Mouse (Mus musculus) forebrain, embryonic 16.5 days (tissue): ENCODE results near the gene Noc3l. TPM values are rescaled to one million over a fixed set of nuclear protein-coding genes. Genes with fewer than 3 reads are reported as not detected.

Experiments
- ATAC-seq: fragments of 200-750 bp; cut with Nextera tagmentation; 2 replicates; pipeline ENCODE4 v1.8.0; 2017; ENCODE audit warnings: mild to moderate bottlenecking, moderate library complexity
- H3K27ac ChIP-seq: fragments of 300-500 bp; sonication (generic); 2 replicates; pipeline ENCODE4 v1.5.1; 2014; ENCODE audit warnings: low read length, control low read depth
- H3K27me3 ChIP-seq: fragments of 300-500 bp; sonication (generic); replicated peaks from 2 replicates; pipeline ENCODE4 v1.6.1; 2014; ENCODE audit warnings: low read length; ENCODE audit not compliant: control insufficient read depth, insufficient read depth
- H3K36me3 ChIP-seq: fragments of 300-500 bp; sonication (generic); 2 replicates; pipeline ENCODE4 v1.6.1; 2014; ENCODE audit not compliant: control insufficient read depth, insufficient read depth
- H3K4me1 ChIP-seq: fragments of 300-500 bp; sonication (generic); replicated peaks from 2 replicates; pipeline ENCODE4 v1.6.1; 2014; ENCODE audit warnings: low read length; ENCODE audit not compliant: control insufficient read depth, insufficient read depth
- H3K4me2 ChIP-seq: fragments of 300-500 bp; sonication (generic); 2 replicates; pipeline ENCODE4 v1.6.1; 2014; ENCODE audit warnings: mild to moderate bottlenecking, low read length, control low read depth
- H3K4me3 ChIP-seq: fragments of 300-500 bp; sonication (generic); replicated peaks from 2 replicates; pipeline ENCODE4 v1.5.1; 2014; ENCODE audit warnings: mild to moderate bottlenecking, low read length, control low read depth
- H3K9ac ChIP-seq: fragments of 300-500 bp; sonication (generic); replicated peaks from 2 replicates; pipeline ENCODE4 v1.6.1; 2014; ENCODE audit warnings: low read depth, low read length, control low read depth
- H3K9me3 ChIP-seq: fragments of 300-500 bp; sonication (generic); 2 replicates; pipeline ENCODE4 v1.6.1; 2016; ENCODE audit warnings: low read length; ENCODE audit not compliant: control insufficient read depth
- WGBS: fragments of 180-500 bp; shearing (Covaris S2); extraction: QIAGEN DNeasy Blood & Tissue Kit; methylation state at CpG from one replicate; pipeline ENCODE4 v1.1.7; 2014; 5-methylcytosine and 5-hydroxymethylcytosine counted together
- polyA plus RNA-seq: library from polyadenylated mRNA; unstranded; fragments of >200 nt; fragmentation: Nextera tagmentation; extraction: Ambion mirVana; gene quantifications from 2 replicates; pipeline ENCODE4 v1.2.1, GENCODE M21; 2015

Noc3l gene
- polyA plus RNA-seq: 6.6 and 6.8 TPM in 2 replicates

DNA sequence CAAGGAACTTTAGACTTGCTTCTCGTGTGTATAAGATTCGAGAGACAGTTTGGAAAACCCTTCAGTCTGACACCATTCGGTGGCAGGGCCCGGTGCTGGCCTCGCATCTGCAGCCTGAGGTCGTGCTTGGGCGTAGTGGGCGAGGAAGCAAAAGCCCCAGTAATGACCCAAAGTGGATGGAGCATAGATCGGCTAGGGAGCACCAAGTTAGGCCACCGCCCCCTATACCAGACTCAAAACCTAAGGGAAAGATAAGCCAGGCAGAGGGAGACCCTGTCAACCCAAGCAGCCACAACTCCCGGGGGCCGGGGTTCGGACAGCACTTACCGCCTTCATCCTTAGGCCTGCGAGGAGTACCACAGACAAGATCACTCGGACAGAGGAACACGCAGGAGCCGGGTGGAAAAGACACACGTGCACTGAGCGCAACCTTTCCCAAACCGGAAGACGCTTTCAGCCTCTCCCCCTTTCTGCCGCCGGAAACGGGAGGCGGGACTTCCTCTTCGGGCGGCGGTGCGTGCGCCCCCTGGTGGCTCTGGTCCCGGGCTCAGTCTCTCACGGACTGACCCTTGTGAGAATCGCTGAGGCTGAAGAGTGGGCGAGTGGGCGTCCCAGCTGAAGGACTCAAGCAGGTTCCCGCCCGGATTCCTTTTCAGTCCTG lies at the start of gene Noc3l:
Gene Noc3l (minus strand): TSS at position 472 of the 661 bp plus-strand sequence.
- ATAC-seq: peak; percentile 99
- H3K4me2 ChIP-seq: peak within 1 kb of the TSS; percentile 82
- under 1% methylated on average over 35 of the region's 38 CpGs for WGBS
- peaks cover 15% of the 10 kb centered on the region for H3K4me1 ChIP-seq
- no peaks in the 10 kb centered on the region for H3K9me3 ChIP-seq
- peak within 1 kb of the TSS; percentile 79 for H3K9ac ChIP-seq
- peaks cover 14% of the 10 kb centered on the region for H3K36me3 ChIP-seq
- peak within 1 kb of the TSS; percentile 31; the same call in 1 of the 2 replicates for H3K27ac ChIP-seq
- H3K4me3 ChIP-seq: peak within 1 kb of the TSS; percentile 66
- H3K27me3 ChIP-seq: no peaks in the 10 kb centered on the region

DNA sequence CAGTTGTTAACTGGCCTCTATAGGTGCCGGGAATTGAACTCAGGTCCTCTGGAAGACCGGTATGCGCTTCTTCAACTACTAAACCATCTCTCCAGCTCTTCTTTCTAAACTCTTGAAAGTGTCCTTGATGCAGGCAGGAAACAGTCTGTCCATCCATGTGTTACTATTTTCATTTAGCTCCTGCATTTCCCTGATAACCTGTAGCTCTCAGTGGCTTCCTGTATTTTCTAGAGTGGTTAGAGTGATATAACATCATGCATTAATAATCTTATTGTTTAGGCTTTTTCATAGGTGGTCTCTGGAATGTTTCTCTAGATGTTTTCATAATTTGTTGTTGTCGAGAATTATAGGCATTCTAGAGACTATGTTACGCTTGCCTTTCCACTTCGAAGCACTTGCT lies 43.5 kb upstream of the Noc3l start:
- H3K9me3 ChIP-seq: no peaks in the 10 kb centered on the region
- no peaks in the 10 kb centered on the region for H3K4me1 ChIP-seq
- H3K27me3 ChIP-seq: no peaks in the 10 kb centered on the region
- H3K4me2 ChIP-seq: no peak overlapping the region
- WGBS: 95% methylated on average over 6 of the region's 6 CpGs
- H3K27ac ChIP-seq: no peak overlapping the region
- H3K9ac ChIP-seq: no peak overlapping the region
- no peaks in the 10 kb centered on the region for H3K36me3 ChIP-seq
- H3K4me3 ChIP-seq: no peak overlapping the region
- no peak for ATAC-seq

DNA sequence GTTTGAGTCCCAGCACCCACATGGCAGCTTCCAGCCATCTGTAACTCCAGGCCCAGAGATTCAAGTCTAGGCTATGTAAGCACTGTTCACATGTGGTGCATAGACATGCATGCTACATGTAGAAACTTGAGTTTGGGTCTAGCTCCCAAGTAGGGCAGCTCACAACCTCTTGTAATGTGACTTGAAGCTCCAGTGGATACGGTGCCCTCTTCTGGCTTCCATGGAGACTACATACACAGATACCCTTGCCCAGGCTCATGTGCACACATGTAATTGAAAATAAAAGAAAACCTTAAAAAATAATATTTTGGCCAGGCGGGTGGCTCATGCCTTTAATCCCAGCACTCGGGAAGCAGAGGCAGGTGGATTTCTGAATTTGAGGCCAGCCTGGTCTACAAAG lies 39.2 kb upstream of the Noc3l start:
- ATAC-seq: no peak
- no peak overlapping the region for H3K4me2 ChIP-seq
- H3K4me3 ChIP-seq: no peak overlapping the region
- H3K9me3 ChIP-seq: no peaks in the 10 kb centered on the region
- WGBS: 95% methylated on average over 3 of the region's 3 CpGs
- H3K27me3 ChIP-seq: no peaks in the 10 kb centered on the region
- H3K9ac ChIP-seq: no peak overlapping the region
- H3K4me1 ChIP-seq: no peaks in the 10 kb centered on the region
- no peak overlapping the region for H3K27ac ChIP-seq
- no peaks in the 10 kb centered on the region for H3K36me3 ChIP-seq

DNA sequence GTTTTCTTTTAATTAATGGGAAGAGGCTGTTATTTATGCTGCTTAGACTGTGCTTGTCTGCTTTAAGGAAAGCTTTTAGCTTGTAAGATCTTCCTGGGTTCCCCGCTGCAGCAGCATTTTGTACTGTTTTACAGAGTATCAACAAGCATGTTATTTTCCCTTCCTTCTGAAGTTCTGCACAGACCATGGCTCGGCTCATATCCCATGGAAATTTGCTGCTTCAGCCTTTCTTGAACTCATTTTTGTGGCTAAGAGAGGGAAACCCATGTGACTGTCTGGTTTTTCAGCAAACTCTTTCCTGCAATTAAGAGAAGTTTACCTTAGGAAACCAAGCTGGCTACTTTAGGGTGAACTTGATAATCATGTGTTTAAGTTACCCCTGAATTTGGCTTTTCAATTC lies 27.3 kb upstream of the Noc3l start:
- H3K4me3 ChIP-seq: no peak overlapping the region
- ATAC-seq: no peak
- H3K4me1 ChIP-seq: no peaks in the 10 kb centered on the region
- H3K36me3 ChIP-seq: no peaks in the 10 kb centered on the region
- 90% methylated on average over 2 of the region's 2 CpGs for WGBS
- H3K27ac ChIP-seq: no peak overlapping the region
- H3K9ac ChIP-seq: no peak overlapping the region
- no peaks in the 10 kb centered on the region for H3K27me3 ChIP-seq
- no peaks in the 10 kb centered on the region for H3K9me3 ChIP-seq
- H3K4me2 ChIP-seq: no peak overlapping the region

DNA sequence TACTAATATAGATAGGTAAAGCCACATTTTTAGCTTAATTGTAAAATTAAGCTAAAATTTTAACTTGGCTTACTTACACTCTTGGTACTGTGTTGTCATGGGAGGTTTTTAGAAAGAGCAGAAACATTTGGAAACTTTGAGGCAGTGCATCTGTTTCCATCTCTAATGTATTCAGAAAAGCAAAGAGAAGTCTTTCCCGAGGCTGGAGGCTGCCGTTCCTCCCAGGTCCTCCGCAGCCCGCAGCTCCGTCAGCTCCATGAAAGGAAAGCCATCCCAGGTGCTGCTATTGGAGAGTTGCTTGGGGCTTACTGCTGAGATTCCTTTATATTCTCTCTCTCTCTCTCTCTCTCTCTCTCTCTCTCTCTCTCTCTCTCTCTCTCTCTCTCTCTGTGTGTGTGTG lies 25.8 kb upstream of the Noc3l start:
- Histone ChIP-seq H3K4me3 (no peak overlapping the region), H3K9me3 (no peaks in the 10 kb centered on the region), H3K27me3 (no peaks in the 10 kb centered on the region), H3K4me1 (0 out of 2 replicates have a peak, but pooled peaks cover 2% of the 10 kb centered on the region), H3K9ac (no peak overlapping the region), H3K36me3 (no peaks in the 10 kb centered on the region), H3K27ac (no peak overlapping the region), H3K4me2 (no peak overlapping the region)
- no peak for ATAC-seq
- whole genome bisulfite sequencing: 64% methylated on average over 5 of the region's 5 CpGs

DNA sequence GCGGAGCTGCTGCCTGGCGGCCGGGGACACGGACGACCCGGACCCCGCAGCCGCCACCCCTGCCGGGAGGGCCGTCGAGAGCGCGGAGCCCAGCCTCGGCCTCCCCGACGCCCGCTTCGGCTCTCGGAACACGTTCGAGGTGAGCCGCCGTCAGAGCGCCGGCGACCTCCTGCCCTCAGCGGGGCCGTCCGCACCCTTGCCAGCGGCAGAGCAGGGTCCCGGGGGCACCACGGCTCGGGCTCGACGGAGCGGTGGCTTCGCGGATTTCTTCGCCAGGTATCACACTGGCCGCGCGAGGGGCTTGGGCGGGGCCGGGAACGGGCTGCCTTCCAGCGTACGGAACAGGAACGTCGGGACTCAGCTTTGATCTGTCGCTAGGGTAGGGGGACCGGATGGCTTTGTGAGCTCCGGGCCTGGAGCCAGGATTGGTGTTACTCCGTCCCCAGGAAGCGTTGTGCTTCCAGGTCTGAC lies 18.2 kb upstream of the Noc3l start:
- H3K4me2 ChIP-seq: peak overlapping the region; percentile 63
- peak; percentile 49 for ATAC-seq
- H3K36me3 ChIP-seq: no peaks in the 10 kb centered on the region
- H3K4me1 ChIP-seq: peaks cover 16% of the 10 kb centered on the region
- peak overlapping the region; percentile 81 for H3K9ac ChIP-seq
- H3K27ac ChIP-seq: peak overlapping the region; percentile 88
- no peaks in the 10 kb centered on the region for H3K9me3 ChIP-seq
- no peaks in the 10 kb centered on the region for H3K27me3 ChIP-seq
- peak overlapping the region; percentile 65 for H3K4me3 ChIP-seq
- WGBS: under 1% methylated on average over 54 of the region's 54 CpGs

DNA sequence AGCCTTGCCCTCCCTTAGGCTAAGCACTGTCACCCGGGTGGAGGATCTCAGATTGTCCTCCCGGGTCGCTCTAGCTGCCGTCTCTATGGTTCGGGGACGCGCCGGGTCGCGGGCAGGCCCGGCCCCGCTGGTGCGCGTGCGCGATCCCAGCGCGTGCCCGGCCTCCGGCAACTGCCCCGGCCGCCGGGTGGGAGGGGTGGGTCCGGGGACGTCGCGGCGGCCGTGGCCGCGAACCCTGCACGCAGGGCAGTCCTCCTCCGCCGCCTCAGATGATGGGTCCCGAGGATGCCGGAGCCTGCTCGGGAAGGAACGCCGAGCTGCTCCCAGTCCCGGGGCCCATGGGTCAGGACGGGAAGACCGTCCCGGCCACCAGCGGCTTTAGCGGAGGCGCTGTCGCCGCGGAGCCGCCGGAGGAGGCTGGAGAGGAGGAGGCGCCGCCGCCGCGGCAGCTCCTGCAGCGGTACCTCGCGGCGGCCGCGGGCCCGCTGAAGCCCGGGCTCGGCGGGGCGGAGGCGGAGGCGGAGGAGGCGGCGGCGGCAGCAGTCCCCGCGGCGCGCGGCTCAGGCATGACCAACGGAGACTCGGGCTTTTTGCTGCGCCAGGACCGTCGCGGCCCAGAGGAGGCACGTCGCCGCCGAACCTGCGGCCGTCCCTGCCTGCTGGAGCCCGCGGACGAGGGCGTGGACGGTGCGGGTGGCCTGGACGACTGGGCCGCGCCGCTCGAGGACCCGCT lies 17.6 kb upstream of the Noc3l start, which contains the start of gene Tbc1d12:
Gene Tbc1d12 (plus strand): TSS at position 142 of the 733 bp plus-strand sequence.
- H3K27me3 ChIP-seq: no peaks in the 10 kb centered on the region
- H3K4me2 ChIP-seq: peak within 1 kb of the TSS; percentile 63
- under 1% methylated on average over 88 of the region's 101 CpGs for WGBS
- peak; percentile 95 for ATAC-seq
- no peaks in the 10 kb centered on the region for H3K36me3 ChIP-seq
- peak within 1 kb of the TSS; percentile 81 for H3K9ac ChIP-seq
- peaks cover 16% of the 10 kb centered on the region for H3K4me1 ChIP-seq
- peak within 1 kb of the TSS; percentile 65 for H3K4me3 ChIP-seq
- H3K27ac ChIP-seq: peak within 1 kb of the TSS; percentile 88
- H3K9me3 ChIP-seq: no peaks in the 10 kb centered on the region

DNA sequence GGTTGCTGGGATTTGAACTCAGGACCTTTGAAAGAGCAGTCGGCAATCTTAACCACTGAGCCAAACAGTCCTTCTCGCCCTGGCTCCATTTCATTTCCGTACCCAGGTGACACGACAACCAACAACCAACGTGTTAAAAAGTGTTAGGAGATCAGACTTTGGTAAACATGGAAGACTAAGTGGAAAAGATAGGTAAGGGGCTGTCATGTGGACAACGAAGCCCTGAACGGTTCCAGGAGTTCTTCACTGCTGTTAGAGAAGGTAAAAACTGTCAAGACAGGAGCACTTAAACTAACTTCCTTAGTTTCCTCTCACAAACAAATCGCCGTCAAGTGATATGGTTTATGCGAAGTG lies 17.0 kb upstream of the Noc3l start:
- ATAC-seq: no peak
- no peaks in the 10 kb centered on the region for H3K36me3 ChIP-seq
- WGBS: 26% methylated on average over 10 of the region's 10 CpGs
- peak overlapping the region; percentile 65 for H3K4me3 ChIP-seq
- H3K9ac ChIP-seq: peak overlapping the region; percentile 81
- no peaks in the 10 kb centered on the region for H3K9me3 ChIP-seq
- peak overlapping the region; percentile 63 for H3K4me2 ChIP-seq
- H3K4me1 ChIP-seq: peaks cover 16% of the 10 kb centered on the region
- H3K27ac ChIP-seq: peak overlapping the region; percentile 88
- H3K27me3 ChIP-seq: no peaks in the 10 kb centered on the region

DNA sequence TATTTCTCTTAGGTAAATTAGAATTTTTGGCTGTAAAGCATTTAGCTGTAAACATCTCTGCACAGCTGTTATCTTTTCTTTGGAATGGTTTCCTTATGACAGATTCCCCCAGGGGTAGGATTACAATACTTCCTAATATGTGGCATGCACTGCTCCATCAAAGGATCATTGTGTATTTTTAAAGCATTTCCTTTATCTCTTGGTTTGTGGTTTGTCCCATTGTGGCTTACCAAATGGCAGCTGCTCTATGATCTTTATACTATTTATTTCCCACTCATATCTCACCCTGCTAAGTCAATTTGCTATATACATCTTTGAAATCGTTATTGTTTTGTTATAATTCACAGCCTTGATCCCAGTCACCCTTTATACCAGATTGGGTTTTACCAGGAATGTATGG lies 14.2 kb upstream of the Noc3l start:
- H3K27ac ChIP-seq: no peak overlapping the region
- no peak overlapping the region for H3K4me2 ChIP-seq
- H3K27me3 ChIP-seq: no peaks in the 10 kb centered on the region
- 72% methylated on average over 1 of the region's 1 CpGs for WGBS
- no peak for ATAC-seq
- no peaks in the 10 kb centered on the region for H3K36me3 ChIP-seq
- H3K4me3 ChIP-seq: no peak overlapping the region
- H3K4me1 ChIP-seq: peaks cover 9% of the 10 kb centered on the region
- no peak overlapping the region for H3K9ac ChIP-seq
- H3K9me3 ChIP-seq: no peaks in the 10 kb centered on the region
